Mouse (Mus musculus): ENCODE data around the gene Gkap1. TPM values are rescaled to one million over a fixed set of nuclear protein-coding genes. Genes with fewer than 3 reads are reported as not detected.

Gene Gkap1
- polyA plus RNA-seq, 1 experiment: 1.0 TPM

- no peak for TF ChIP-seq CTCF (IDR thresholded peaks at IDR 0.05; ENCODE audit: extremely low read depth, insufficient read length, insufficient replicate concordance, low read depth, low read length)
- no peak for TF ChIP-seq POLR2A (IDR thresholded peaks at IDR 0.05; ENCODE audit: low read depth, low read length)
- Histone ChIP-seq H3K27ac (ENCODE audit: insufficient read depth, low read depth, low read length) (peak overlapping the region; percentile 75), H3K27me3 (ENCODE audit: control insufficient read depth, insufficient read depth, low read length) (no peaks in the 10 kb centered on the region), H3K4me1 (ENCODE audit: control insufficient read depth, insufficient read depth, insufficient read length, low read length) (peaks cover 9% of the 10 kb centered on the region; the same call in 1 of the 2 replicates), H3K36me3 (ENCODE audit: control insufficient read depth, insufficient read depth, low read length) (no peaks in the 10 kb centered on the region), H3K4me3 (ENCODE audit: low read depth, low read length) (peak overlapping the region; percentile 82)
- WGBS: under 1% methylated on average over 48 of the region's 48 CpGs
Measured at GRCm38 (mm10) chr13:58215253-58215591, 60.3 kb downstream of the Gkap1 start.

GRCm38 (mm10) chr13:58214346-58215252, 60.9 kb downstream of the Gkap1 start:
- Histone ChIP-seq H3K4me1 (ENCODE audit: control insufficient read depth, insufficient read depth, insufficient read length, low read length) (peaks cover 9% of the 10 kb centered on the region; the same call in 1 of the 2 replicates), H3K36me3 (ENCODE audit: control insufficient read depth, insufficient read depth, low read length) (no peaks in the 10 kb centered on the region), H3K27ac (ENCODE audit: insufficient read depth, low read depth, low read length) (peak overlapping the region; percentile 75), H3K27me3 (ENCODE audit: control insufficient read depth, insufficient read depth, low read length) (no peaks in the 10 kb centered on the region), H3K4me3 (ENCODE audit: low read depth, low read length) (peak overlapping the region; percentile 82)
- TF ChIP-seq POLR2A (IDR thresholded peaks at IDR 0.05; ENCODE audit: low read depth, low read length) (no peak), CTCF (IDR thresholded peaks at IDR 0.05; ENCODE audit: extremely low read depth, insufficient read length, insufficient replicate concordance, low read depth, low read length) (no peak)
- WGBS: 1% methylated on average over 48 of the region's 49 CpGs

GRCm38 (mm10) chr13:58213801-58214200, 61.7 kb downstream of the Gkap1 start:
- Histone ChIP-seq H3K4me3 (ENCODE audit: low read depth, low read length) (peak overlapping the region; percentile 36), H3K27me3 (ENCODE audit: control insufficient read depth, insufficient read depth, low read length) (no peaks in the 10 kb centered on the region), H3K4me1 (ENCODE audit: control insufficient read depth, insufficient read depth, insufficient read length, low read length) (peaks cover 11% of the 10 kb centered on the region; the same call in 1 of the 2 replicates), H3K27ac (ENCODE audit: insufficient read depth, low read depth, low read length) (peak overlapping the region; percentile 20), H3K36me3 (ENCODE audit: control insufficient read depth, insufficient read depth, low read length) (no peaks in the 10 kb centered on the region)
- WGBS: 14% methylated on average over 8 of the region's 8 CpGs
- TF ChIP-seq POLR2A (IDR thresholded peaks at IDR 0.05; ENCODE audit: low read depth, low read length): no peak
- TF ChIP-seq CTCF (IDR thresholded peaks at IDR 0.05; ENCODE audit: extremely low read depth, insufficient read length, insufficient replicate concordance, low read depth, low read length): no peak

GRCm38 (mm10) chr13:58212530-58212929, 63.0 kb downstream of the Gkap1 start:
- Histone ChIP-seq H3K27ac (ENCODE audit: insufficient read depth, low read depth, low read length) (no peak overlapping the region), H3K4me3 (ENCODE audit: low read depth, low read length) (no peak overlapping the region), H3K27me3 (ENCODE audit: control insufficient read depth, insufficient read depth, low read length) (no peaks in the 10 kb centered on the region), H3K36me3 (ENCODE audit: control insufficient read depth, insufficient read depth, low read length) (no peaks in the 10 kb centered on the region), H3K4me1 (ENCODE audit: control insufficient read depth, insufficient read depth, insufficient read length, low read length) (peaks cover 11% of the 10 kb centered on the region; the same call in 1 of the 2 replicates)
- TF ChIP-seq POLR2A (IDR thresholded peaks at IDR 0.05; ENCODE audit: low read depth, low read length): no peak
- TF ChIP-seq CTCF (IDR thresholded peaks at IDR 0.05; ENCODE audit: extremely low read depth, insufficient read length, insufficient replicate concordance, low read depth, low read length): no peak
- 42% methylated on average over 2 of the region's 2 CpGs for WGBS

- H3K27ac ChIP-seq (ENCODE audit: insufficient read depth, low read depth, low read length): no peak overlapping the region
Measured at GRCm38 (mm10) chr13:58210441-58210840, 65.1 kb downstream of the Gkap1 start.

GRCm38 (mm10) chr13:58206084-58206483, 69.4 kb downstream of the Gkap1 start:
- peaks cover 7% of the 10 kb centered on the region; the same call in 1 of the 2 replicates for H3K4me1 ChIP-seq (ENCODE audit: control insufficient read depth, insufficient read depth, insufficient read length, low read length)
- no peak overlapping the region for H3K4me3 ChIP-seq (ENCODE audit: low read depth, low read length)
- no peak for TF ChIP-seq POLR2A (IDR thresholded peaks at IDR 0.05; ENCODE audit: low read depth, low read length)
- TF ChIP-seq CTCF (IDR thresholded peaks at IDR 0.05; ENCODE audit: extremely low read depth, insufficient read length, insufficient replicate concordance, low read depth, low read length): no peak
- H3K27me3 ChIP-seq (ENCODE audit: control insufficient read depth, insufficient read depth, low read length): no peaks in the 10 kb centered on the region
- H3K36me3 ChIP-seq (ENCODE audit: control insufficient read depth, insufficient read depth, low read length): no peaks in the 10 kb centered on the region
- no peak overlapping the region for H3K27ac ChIP-seq (ENCODE audit: insufficient read depth, low read depth, low read length)
- 55% methylated on average over 4 of the region's 4 CpGs for WGBS

More at GRCm38 (mm10) chr13:58210441-58210840, 65.1 kb downstream of the Gkap1 start:
- Histone ChIP-seq H3K27me3 (ENCODE audit: control insufficient read depth, insufficient read depth, low read length) (no peaks in the 10 kb centered on the region), H3K4me3 (ENCODE audit: low read depth, low read length) (no peak overlapping the region), H3K36me3 (ENCODE audit: control insufficient read depth, insufficient read depth, low read length) (no peaks in the 10 kb centered on the region), H3K4me1 (ENCODE audit: control insufficient read depth, insufficient read depth, insufficient read length, low read length) (peaks cover 7% of the 10 kb centered on the region; the same call in 1 of the 2 replicates)
- TF ChIP-seq POLR2A (IDR thresholded peaks at IDR 0.05; ENCODE audit: low read depth, low read length) (no peak), CTCF (IDR thresholded peaks at IDR 0.05; ENCODE audit: extremely low read depth, insufficient read length, insufficient replicate concordance, low read depth, low read length) (no peak)
- WGBS: 32% methylated on average over 5 of the region's 5 CpGs

GRCm38 (mm10) chr13:58204986-58205385, 70.5 kb downstream of the Gkap1 start:
- no peak for TF ChIP-seq CTCF (IDR thresholded peaks at IDR 0.05; ENCODE audit: extremely low read depth, insufficient read length, insufficient replicate concordance, low read depth, low read length)
- TF ChIP-seq POLR2A (IDR thresholded peaks at IDR 0.05; ENCODE audit: low read depth, low read length): no peak
- Histone ChIP-seq H3K27ac (ENCODE audit: insufficient read depth, low read depth, low read length) (no peak overlapping the region), H3K4me1 (ENCODE audit: control insufficient read depth, insufficient read depth, insufficient read length, low read length) (peaks cover 7% of the 10 kb centered on the region; the same call in 1 of the 2 replicates), H3K36me3 (ENCODE audit: control insufficient read depth, insufficient read depth, low read length) (no peaks in the 10 kb centered on the region), H3K4me3 (ENCODE audit: low read depth, low read length) (no peak overlapping the region), H3K27me3 (ENCODE audit: control insufficient read depth, insufficient read depth, low read length) (no peaks in the 10 kb centered on the region)
- 16% methylated on average over 4 of the region's 4 CpGs for WGBS

All from small intestine, adult 2 months (tissue).